Mouse (Mus musculus) hindlimb bud, embryonic 11.5 days (tissue): ENCODE results near the gene Gm10096.
"Not testable (repeated sequence)": the region's sequence is repeated elsewhere in the genome, so short reads cannot be mapped to it uniquely, and the experiment has no call there.

Experiments used
- DNase-seq: peaks from one replicate; pipeline ENCODE4 v3.0.0-alpha.2; 2012; ENCODE audit warnings: low read depth, low spot score; ENCODE audit errors: extremely low spot score

The Gm10096 gene

GRCm38 (mm10) chrX:28954602-28955001 lies at the start of gene Gm10096:
Gm10096 (minus strand) TSS chrX:28954702.
- not testable (repeated sequence) for DNase-seq
